Mouse (Mus musculus) embryonic facial prominence, embryonic 14.5 days (tissue): ENCODE data around the gene Ankrd40. TPM values are rescaled to one million over a fixed set of nuclear protein-coding genes. Genes with fewer than 3 reads are reported as not detected.
A peak's percentile ranks its signal among the peaks of the same experiment; 100 is the strongest.

ENCODE experiments used
- ATAC-seq: fragments of 200-750 bp; cut with Nextera tagmentation; 2 replicates; pipeline ENCODE4 v1.8.0; 2017; ENCODE audit warnings: low read depth, moderate number of reproducible peaks, moderate TSS enrichment
- DNase-seq: peaks from one replicate; pipeline ENCODE4 v3.0.0-alpha.2; 2015; ENCODE audit warnings: low spot score
- H3K27ac ChIP-seq: fragments of 300-500 bp; sonication (generic); replicated peaks from 2 replicates; pipeline ENCODE4 v1.5.1; 2014; ENCODE audit warnings: low read depth, mild to moderate bottlenecking, low read length, moderate library complexity
- H3K27me3 ChIP-seq: fragments of 300-500 bp; sonication (generic); replicated peaks from 2 replicates; pipeline ENCODE4 v1.6.1; 2014; ENCODE audit warnings: low read length; ENCODE audit not compliant: control insufficient read depth, insufficient read depth
- H3K36me3 ChIP-seq: fragments of 300-500 bp; sonication (generic); 2 replicates; pipeline ENCODE4 v1.6.1; 2014; ENCODE audit warnings: low read length, mixed read lengths; ENCODE audit not compliant: control insufficient read depth, insufficient read depth
- H3K4me1 ChIP-seq: fragments of 300-500 bp; sonication (generic); 2 replicates; pipeline ENCODE4 v1.6.1; 2014; ENCODE audit warnings: antibody characterized with exemption, low read length; ENCODE audit not compliant: control insufficient read depth, insufficient read depth
- H3K4me2 ChIP-seq: fragments of 300-500 bp; sonication (generic); 2 replicates; pipeline ENCODE4 v1.6.1; 2014; ENCODE audit warnings: low read depth, mild to moderate bottlenecking, low read length, moderate library complexity, mixed read lengths
- H3K4me3 ChIP-seq: fragments of 300-500 bp; sonication (generic); 2 replicates; pipeline ENCODE4 v1.5.1; 2014; ENCODE audit warnings: low read depth, mild to moderate bottlenecking, low read length
- H3K9ac ChIP-seq: fragments of 300-500 bp; sonication (generic); 2 replicates; pipeline ENCODE4 v1.6.1; 2014; ENCODE audit warnings: low read depth, mild to moderate bottlenecking, low read length, moderate library complexity, mixed read lengths
- H3K9me3 ChIP-seq: fragments of 300-500 bp; sonication (generic); 2 replicates; pipeline ENCODE4 v1.6.1; 2016; ENCODE audit warnings: low read length; ENCODE audit not compliant: control insufficient read depth
- WGBS: fragments of 180-500 bp; shearing (Covaris S2); extraction: QIAGEN DNeasy Blood & Tissue Kit; methylation state at CpG from one replicate; pipeline ENCODE4 v1.1.7; 2014; 5-methylcytosine and 5-hydroxymethylcytosine counted together
- polyA plus RNA-seq: library from polyadenylated mRNA; unstranded; fragments of >200 nt; fragmentation: Nextera tagmentation; extraction: Ambion mirVana; gene quantifications from 2 replicates; pipeline ENCODE4 v1.2.1, GENCODE M21; 2014

Gene Ankrd40
- polyA plus RNA-seq, 1 experiment from 2014 or later: 28.4 TPM

GRCm38 (mm10) chr11:94320969-94321930, 6.6 kb upstream of the Ankrd40 start:
- H3K4me1 ChIP-seq: peaks cover 19% of the 10 kb centered on the region
- peaks cover 8% of the 10 kb centered on the region; the same call in 1 of the 2 replicates for H3K36me3 ChIP-seq
- peak; percentile 10 for DNase-seq
- peak; percentile 70 for ATAC-seq
- peak overlapping the region; percentile 99 for H3K27ac ChIP-seq
- under 1% methylated on average over 60 of the region's 67 CpGs for WGBS
- H3K9ac ChIP-seq: peak overlapping the region; percentile 99
- H3K27me3 ChIP-seq: no peaks in the 10 kb centered on the region
- no peaks in the 10 kb centered on the region for H3K9me3 ChIP-seq
- H3K4me3 ChIP-seq: peak overlapping the region; percentile 96
- peak overlapping the region; percentile 81 for H3K4me2 ChIP-seq

GRCm38 (mm10) chr11:94321931-94322400, 5.8 kb upstream of the Ankrd40 start, which contains the start of gene Luc7l3:
Luc7l3 (minus strand) TSS chr11:94321988.
- Histone ChIP-seq H3K27me3 (no peaks in the 10 kb centered on the region), H3K4me3 (peak within 1 kb of the TSS; percentile 96), H3K36me3 (peaks cover 8% of the 10 kb centered on the region; the same call in 1 of the 2 replicates), H3K27ac (peak within 1 kb of the TSS; percentile 99), H3K9me3 (no peaks in the 10 kb centered on the region), H3K9ac (peak within 1 kb of the TSS; percentile 99), H3K4me2 (peak within 1 kb of the TSS; percentile 81), H3K4me1 (peaks cover 19% of the 10 kb centered on the region)
- WGBS: under 1% methylated on average over 24 of the region's 36 CpGs
- ATAC-seq (peak; percentile 96), DNase-seq (peak; percentile 96)

- peaks cover 8% of the 10 kb centered on the region; the same call in 1 of the 2 replicates for H3K36me3 ChIP-seq
- H3K9me3 ChIP-seq: no peaks in the 10 kb centered on the region
- H3K4me1 ChIP-seq: peaks cover 18% of the 10 kb centered on the region
- ATAC-seq (no peak), DNase-seq (no peak)
- H3K27me3 ChIP-seq: no peaks in the 10 kb centered on the region
- peak overlapping the region; percentile 81 for H3K4me2 ChIP-seq
- peak overlapping the region; percentile 99 for H3K27ac ChIP-seq
- H3K4me3 ChIP-seq: peak overlapping the region; percentile 96
- WGBS: 34% methylated on average over 5 of the region's 5 CpGs
- peak overlapping the region; percentile 99 for H3K9ac ChIP-seq
Measured at GRCm38 (mm10) chr11:94322636-94323035, 5.2 kb upstream of the Ankrd40 start.

- H3K27ac ChIP-seq: no peak overlapping the region
- H3K4me2 ChIP-seq: no peak overlapping the region
- 69% methylated on average over 5 of the region's 5 CpGs for WGBS
- no peak overlapping the region for H3K9ac ChIP-seq
- peaks cover 3% of the 10 kb centered on the region; the same call in 1 of the 2 replicates for H3K36me3 ChIP-seq
- no peak overlapping the region for H3K4me3 ChIP-seq
- DNase-seq (no peak), ATAC-seq (no peak)
- peaks cover 18% of the 10 kb centered on the region for H3K4me1 ChIP-seq
- H3K9me3 ChIP-seq: no peaks in the 10 kb centered on the region
- H3K27me3 ChIP-seq: no peaks in the 10 kb centered on the region
Measured at GRCm38 (mm10) chr11:94323271-94323925, 4.4 kb upstream of the Ankrd40 start.

- peaks cover 25% of the 10 kb centered on the region for H3K4me1 ChIP-seq
- no peaks in the 10 kb centered on the region for H3K9me3 ChIP-seq
- WGBS: 78% methylated on average over 5 of the region's 5 CpGs
- no peaks in the 10 kb centered on the region for H3K27me3 ChIP-seq
- no peaks in the 10 kb centered on the region for H3K36me3 ChIP-seq
- no peak overlapping the region for H3K4me2 ChIP-seq
- DNase-seq (no peak), ATAC-seq (no peak)
- H3K9ac ChIP-seq: no peak overlapping the region
- H3K4me3 ChIP-seq: no peak overlapping the region
- no peak overlapping the region for H3K27ac ChIP-seq
Measured at GRCm38 (mm10) chr11:94324618-94325017, 3.2 kb upstream of the Ankrd40 start.

- H3K4me2 ChIP-seq: peak overlapping the region; percentile 66
- H3K27ac ChIP-seq: peak overlapping the region; percentile 98
- H3K36me3 ChIP-seq: no peaks in the 10 kb centered on the region
- H3K9ac ChIP-seq: peak overlapping the region; percentile 88
- WGBS: 3% methylated on average over 10 of the region's 10 CpGs
- DNase-seq: peak; percentile 86
- H3K27me3 ChIP-seq: no peaks in the 10 kb centered on the region
- peak; percentile 83 for ATAC-seq
- H3K9me3 ChIP-seq: no peaks in the 10 kb centered on the region
- H3K4me3 ChIP-seq: peak overlapping the region; percentile 73
- H3K4me1 ChIP-seq: peaks cover 27% of the 10 kb centered on the region
Measured at GRCm38 (mm10) chr11:94326961-94327411, 815 bp upstream of the Ankrd40 start.

- WGBS: under 1% methylated on average over 9 of the region's 10 CpGs
- no peak for DNase-seq
- peak overlapping the region; percentile 66 for H3K4me2 ChIP-seq
Measured at GRCm38 (mm10) chr11:94328644-94329025, 834 bp downstream of the Ankrd40 start.

GRCm38 (mm10) chr11:94329270-94329891, 1.6 kb downstream of the Ankrd40 start:
- H3K27ac ChIP-seq: 0 out of 2 replicates have a peak overlapping the region, but pooled peaks have one; percentile 98
- H3K9ac ChIP-seq: no peak overlapping the region; the same call in 1 of the 2 replicates
- peak overlapping the region; percentile 66; the same call in 1 of the 2 replicates for H3K4me2 ChIP-seq
- peaks cover 24% of the 10 kb centered on the region for H3K4me1 ChIP-seq
- no peaks in the 10 kb centered on the region for H3K27me3 ChIP-seq
- peaks cover 3% of the 10 kb centered on the region for H3K36me3 ChIP-seq
- peak overlapping the region; percentile 73; the same call in 1 of the 2 replicates for H3K4me3 ChIP-seq
- no peaks in the 10 kb centered on the region for H3K9me3 ChIP-seq
- WGBS: 54% methylated on average over 4 of the region's 4 CpGs
- ATAC-seq (no peak), DNase-seq (peak; percentile 76)

More at GRCm38 (mm10) chr11:94328644-94329025, 834 bp downstream of the Ankrd40 start:
- no peaks in the 10 kb centered on the region for H3K27me3 ChIP-seq
- no peaks in the 10 kb centered on the region for H3K36me3 ChIP-seq
- H3K9me3 ChIP-seq: no peaks in the 10 kb centered on the region
- H3K9ac ChIP-seq: peak overlapping the region; percentile 88
- peak overlapping the region; percentile 73 for H3K4me3 ChIP-seq
- peak overlapping the region; percentile 98 for H3K27ac ChIP-seq
- no peak for ATAC-seq
- peaks cover 24% of the 10 kb centered on the region for H3K4me1 ChIP-seq
